Mouse (Mus musculus) CH12.LX (cell line): ENCODE data around the gene Cox7c. TPM values are rescaled to one million over a fixed set of nuclear protein-coding genes. Genes with fewer than 3 reads are reported as not detected.
A peak's percentile ranks its signal among the peaks of the same experiment; 100 is the strongest.
"Not testable (repeated sequence)": the region's sequence is repeated elsewhere in the genome, so short reads cannot be mapped to it uniquely, and the experiment has no call there.

Experiments
- DNase-seq: peaks from one replicate; pipeline ENCODE4 v3.0.0-alpha.2; 2013; ENCODE audit errors: extremely low read depth
- H3K27ac ChIP-seq: 2 replicates; pipeline ENCODE4 v1.5.1; 2012; ENCODE audit warnings: low read depth, mild to moderate bottlenecking, control low read depth, moderate library complexity; ENCODE audit not compliant: insufficient read depth
- H3K27me3 ChIP-seq: replicated peaks from 2 replicates; pipeline ENCODE3; 2012; ENCODE audit warnings: inconsistent platforms
- H3K36me3 ChIP-seq, 2 experiments: replicated peaks in 1 of 2; 2 replicates each; pipeline versions ENCODE3 to v1.6.1; 2012; ENCODE audit warnings: inconsistent platforms in 1 of 2, low read length in 1 of 2, mild to moderate bottlenecking in 1 of 2, mixed read lengths in 1 of 2, moderate library complexity in 1 of 2; ENCODE audit not compliant: control insufficient read depth in 1 of 2, insufficient read depth in 1 of 2
- H3K4me1 ChIP-seq, 2 experiments: 2 replicates each; pipeline ENCODE4 v1.6.1; 2012; ENCODE audit warnings: inconsistent platforms in 1 of 2, moderate library complexity in 1 of 2; ENCODE audit not compliant: insufficient read depth in 2 of 2, control insufficient read depth in 1 of 2
- H3K4me2 ChIP-seq: 2 replicates; pipeline ENCODE4 v1.6.1; 2012; ENCODE audit warnings: low read depth, mild to moderate bottlenecking, control low read depth; ENCODE audit not compliant: poor library complexity, insufficient read depth, severe bottlenecking
- H3K4me3 ChIP-seq, 3 experiments: fragments of 150-350 bp in 1 of 3; sonication (generic) in 1 of 3; replicated peaks in 1 of 3; 2 replicates each; pipeline versions ENCODE3 to v1.5.1; 2011 to 2012; ENCODE audit warnings: low read depth in 2 of 3, low read length in 2 of 3, mild to moderate bottlenecking in 2 of 3, moderate library complexity in 2 of 3, control low read depth in 1 of 3, improper control_type of control experiment in 1 of 3, inconsistent platforms in 1 of 3, mixed read lengths in 1 of 3; ENCODE audit not compliant: poor library complexity in 1 of 3
- H3K79me2 ChIP-seq: replicated peaks from 2 replicates; pipeline ENCODE4 v1.6.1; 2012; ENCODE audit warnings: mild to moderate bottlenecking, moderate library complexity; ENCODE audit not compliant: control insufficient read depth, poor library complexity, insufficient read depth, severe bottlenecking; ENCODE audit errors: extremely low read depth
- H3K9ac ChIP-seq: 2 replicates; pipeline ENCODE4 v1.6.1; 2012; ENCODE audit warnings: low read depth, mild to moderate bottlenecking, control low read depth, moderate library complexity; ENCODE audit not compliant: insufficient read depth
- H3K9me3 ChIP-seq: replicated peaks from 2 replicates; pipeline ENCODE3; 2012; ENCODE audit warnings: low read length, inconsistent platforms, mixed read lengths
- BHLHE40 ChIP-seq: IDR thresholded peaks from 2 replicates; pipeline ENCODE4 v1.6.1; 2011; ENCODE audit warnings: mild to moderate bottlenecking, low read depth, low read length, improper control_type of control experiment
- EP300 ChIP-seq: IDR thresholded peaks from 2 replicates; pipeline ENCODE4 v1.6.1; 2011; ENCODE audit warnings: low read length, improper control_type of control experiment
- KAT2A ChIP-seq: IDR thresholded peaks from 2 replicates; pipeline ENCODE4 v1.6.1; 2012; ENCODE audit warnings: low read length, improper control_type of control experiment, inconsistent platforms; ENCODE audit not compliant: insufficient replicate concordance
- RAD21 ChIP-seq: IDR thresholded peaks from 2 replicates; pipeline ENCODE4 v1.6.1; 2011; ENCODE audit warnings: low read depth, mild to moderate bottlenecking, low read length, improper control_type of control experiment, moderate library complexity
- SIN3A ChIP-seq: IDR thresholded peaks from 2 replicates; pipeline ENCODE4 v1.6.1; 2012; ENCODE audit warnings: low read length, improper control_type of control experiment, inconsistent platforms
- USF1 ChIP-seq: IDR thresholded peaks from 2 replicates; pipeline ENCODE4 v1.6.1; 2014; ENCODE audit warnings: low read depth, mild to moderate bottlenecking, inconsistent platforms, low read length, improper control_type of control experiment
- USF2 ChIP-seq: conservative IDR thresholded peaks from 2 replicates; pipeline ENCODE4 v1.6.1; 2011; ENCODE audit warnings: low read depth, low read length, improper control_type of control experiment
- dilution Hi-C: fragments of 300-500 bp; cut with MboI; formaldehyde crosslinking; loops from 2 replicates; pipeline ENCODE4 v1.14.3; 2020; ENCODE audit warnings: low sequenced_read_pairs; ENCODE audit not compliant: extremely low pct_unique_long_range_greater_than_20kb, extremely low pct_ligation_motif_present
- in situ Hi-C: fragments of 300-500 bp; cut with MboI; formaldehyde crosslinking; loops from 3 replicates; pipeline ENCODE4 v1.14.3; 2019; ENCODE audit warnings: low sequenced_read_pairs, low pct_ligation_motif_present, low pct_unique_long_range_greater_than_20kb, mixed read lengths
- polyA plus RNA-seq: library from polyadenylated mRNA; unstranded; fragments of >175 nt; gene quantifications from 2 replicates; pipeline ENCODE4 v1.2.1, GENCODE M21; 2012; ENCODE audit warnings: low read depth; ENCODE audit not compliant: insufficient read length
- total RNA-seq, 2 experiments: library from RNA; depleted of rRNA; stranded (reverse); fragments of 300-350 nt in 1 of 2; fragments of >200 nt in 1 of 2; gene quantifications; 2 replicates each; pipeline ENCODE4 v1.2.3; 2012 to 2014

The Cox7c gene
- total and polyA plus RNA-seq, 3 experiments, result 399 to 1,346 (median 582) TPM

GRCm38 (mm10) chr13:86054091-86054490 is 7.4 kb upstream of the Cox7c start:
- H3K4me1 ChIP-seq, in situ Hi-C loops, H3K4me2 ChIP-seq, H3K9me3 ChIP-seq, H3K27me3 ChIP-seq, H3K79me2 ChIP-seq, H3K27ac ChIP-seq, H3K4me3 ChIP-seq, H3K36me3 ChIP-seq, H3K9ac ChIP-seq, DNase-seq, dilution Hi-C loops: not testable (repeated sequence)
- TF ChIP-seq USF1, result peak; percentile 4; the same call in 1 of the 2 replicates
- TF ChIP-seq, all 38 proteins: peak for 1; not testable (repeated sequence) for 37

- no peak for DNase-seq
- no peaks in the 10 kb centered on the region for H3K36me3 ChIP-seq
- no peak overlapping the region for H3K4me3 ChIP-seq
- H3K9ac ChIP-seq, result no peak overlapping the region
- no peaks in the 10 kb centered on the region for H3K27me3 ChIP-seq
- H3K4me1 ChIP-seq, result no peaks in the 10 kb centered on the region
- H3K27ac ChIP-seq, result no peak overlapping the region
- TF ChIP-seq SIN3A (no peak), USF2 (no peak), BHLHE40 (no peak), RAD21 (no peak), EP300 (no peak), USF1 (no peak), KAT2A (no peak)
- TF ChIP-seq, all 38 proteins: peak for 0
- in situ Hi-C loops, result no loop called here
- dilution Hi-C loops, result no loop called here
- Histone ChIP-seq H3K9me3 (no peaks in the 10 kb centered on the region), H3K79me2 (no peaks in the 10 kb centered on the region), H3K4me2 (no peak overlapping the region)
Measured at GRCm38 (mm10) chr13:86004907-86005675, 41.6 kb downstream of the Cox7c start.
